Mouse (Mus musculus) frontal cortex, adult 2 months (tissue): ENCODE measurements around the gene Dmd. TPM values are rescaled to one million over a fixed set of nuclear protein-coding genes. Genes with fewer than 3 reads are reported as not detected.
A peak's percentile ranks its signal among the peaks of the same experiment; 100 is the strongest.

Experiments
- DNase-seq, 2 experiments: peaks; one replicate each; pipeline ENCODE4 v3.0.0; 2022; ENCODE audit warnings: low spot score in 1 of 2; ENCODE audit errors: extremely low spot score in 1 of 2
- polyA plus RNA-seq: library from polyadenylated mRNA; depleted of rRNA; stranded (reverse); fragments of >200 nt; gene quantifications from 2 replicates; pipeline ENCODE4 v1.2.3, GENCODE M21; 2012

The Dmd gene
- polyA plus RNA-seq, 1 experiment, result 43.5 TPM

- no peak for DNase-seq
These were observed 1383.5 kb downstream of the Dmd start for GRCm38 (mm10) chrX:84332177-84332576.

GRCm38 (mm10) chrX:84364981-84365380 lies 1416.3 kb downstream of the Dmd start:
- no peak for DNase-seq

DNA sequence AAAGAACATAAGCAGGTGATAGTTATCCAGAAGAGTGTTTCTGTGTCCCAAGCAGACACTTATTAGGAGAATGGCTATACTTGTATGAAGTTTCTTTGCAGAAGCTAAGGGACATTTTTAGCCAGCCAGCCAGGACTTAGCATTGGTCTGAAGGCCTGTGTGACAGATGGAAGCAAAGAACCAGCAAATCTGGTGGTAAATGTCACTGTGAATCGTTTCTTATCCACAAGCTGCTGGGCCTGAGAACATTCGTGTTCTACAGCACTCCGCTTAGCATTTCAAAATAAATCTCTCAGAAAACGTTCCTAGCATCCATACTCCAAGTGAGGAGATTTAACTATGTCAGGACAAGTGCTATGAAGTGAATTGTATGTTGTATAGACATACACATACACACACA lies 1486.9 kb downstream of the Dmd start:
- DNase-seq, result peak; percentile 13 to 17

GRCm38 (mm10) chrX:84436556-84436955 lies 1487.9 kb downstream of the Dmd start:
- no peak for DNase-seq

DNA sequence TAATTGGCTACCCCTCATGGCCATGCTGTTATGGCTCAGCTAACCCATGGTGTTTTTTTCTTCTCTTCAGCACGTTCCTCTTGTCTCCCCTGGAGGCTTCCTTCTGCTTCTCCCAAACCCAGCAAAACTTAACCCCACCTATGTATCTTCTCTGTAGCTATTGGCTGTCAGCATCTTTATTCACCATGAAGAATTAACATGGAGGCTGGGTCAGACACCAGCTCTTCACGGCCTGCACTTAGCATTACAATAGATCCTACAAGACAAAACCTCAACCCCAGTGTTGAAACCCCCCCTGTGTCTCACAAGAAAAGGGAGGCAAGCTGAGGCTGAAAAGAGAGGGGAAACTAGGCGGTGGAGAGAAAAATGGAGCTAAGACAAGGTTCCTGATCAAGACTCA lies 1494.3 kb downstream of the Dmd start:
- no peak for DNase-seq

DNA sequence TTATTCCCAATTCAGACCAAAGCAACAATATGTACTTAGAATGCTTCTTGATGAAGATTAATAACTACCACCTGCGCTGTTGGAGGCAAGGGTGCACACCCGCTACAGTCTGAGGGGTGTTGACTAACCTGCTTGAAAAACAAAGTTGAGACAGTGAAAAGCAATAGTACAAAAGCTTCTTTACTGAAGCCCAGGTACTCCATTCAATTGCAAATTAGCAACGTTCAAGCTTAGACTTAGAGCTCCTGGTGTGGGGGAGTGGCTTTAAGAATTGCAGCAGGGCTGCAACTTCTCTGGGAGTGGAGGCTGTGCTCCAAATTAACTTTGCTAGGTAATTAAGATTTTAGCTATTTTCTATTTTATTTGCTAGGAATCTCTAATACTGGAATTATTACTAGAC lies 1495.3 kb downstream of the Dmd start:
- DNase-seq, result no peak

DNA sequence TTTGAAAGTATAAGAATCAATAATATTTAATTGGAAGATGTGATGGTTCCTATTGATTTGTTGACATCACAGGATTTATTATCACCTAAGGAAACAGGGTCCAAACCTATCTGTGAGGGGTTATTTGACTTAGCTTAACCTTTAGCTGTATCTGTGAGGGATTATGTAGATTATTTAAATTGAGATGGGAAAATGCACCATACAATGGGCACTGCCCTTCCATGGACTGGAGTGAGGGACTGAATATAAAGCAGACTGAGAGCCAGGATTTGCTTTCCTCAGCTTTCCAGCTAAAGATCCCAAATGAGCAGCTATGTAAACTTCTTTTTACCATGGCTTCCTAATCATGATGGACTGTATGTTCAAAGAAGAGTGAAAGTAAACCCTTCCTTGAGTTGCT lies 1496.0 kb downstream of the Dmd start:
- no peak for DNase-seq

DNA sequence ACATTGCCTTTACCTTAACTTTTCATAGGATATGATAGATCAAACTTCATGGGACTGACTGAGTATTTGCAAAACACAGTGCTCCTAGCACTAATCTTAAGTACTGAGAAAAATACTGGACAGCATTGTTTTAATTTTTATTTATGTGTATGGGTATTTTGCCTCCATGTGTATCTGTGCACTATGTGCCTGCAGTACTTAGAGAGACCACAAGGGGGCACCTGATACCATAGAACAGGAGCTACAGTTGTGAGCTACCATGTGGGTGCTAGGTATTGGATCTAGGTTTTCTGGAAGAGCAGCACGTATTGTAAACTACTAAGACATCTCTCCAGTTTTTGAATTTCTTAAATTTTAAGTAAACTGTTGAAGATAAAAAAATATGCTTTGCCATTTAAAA lies 1505.8 kb downstream of the Dmd start:
- peak in 1 of 2 experiments; percentile 6 for DNase-seq

DNA sequence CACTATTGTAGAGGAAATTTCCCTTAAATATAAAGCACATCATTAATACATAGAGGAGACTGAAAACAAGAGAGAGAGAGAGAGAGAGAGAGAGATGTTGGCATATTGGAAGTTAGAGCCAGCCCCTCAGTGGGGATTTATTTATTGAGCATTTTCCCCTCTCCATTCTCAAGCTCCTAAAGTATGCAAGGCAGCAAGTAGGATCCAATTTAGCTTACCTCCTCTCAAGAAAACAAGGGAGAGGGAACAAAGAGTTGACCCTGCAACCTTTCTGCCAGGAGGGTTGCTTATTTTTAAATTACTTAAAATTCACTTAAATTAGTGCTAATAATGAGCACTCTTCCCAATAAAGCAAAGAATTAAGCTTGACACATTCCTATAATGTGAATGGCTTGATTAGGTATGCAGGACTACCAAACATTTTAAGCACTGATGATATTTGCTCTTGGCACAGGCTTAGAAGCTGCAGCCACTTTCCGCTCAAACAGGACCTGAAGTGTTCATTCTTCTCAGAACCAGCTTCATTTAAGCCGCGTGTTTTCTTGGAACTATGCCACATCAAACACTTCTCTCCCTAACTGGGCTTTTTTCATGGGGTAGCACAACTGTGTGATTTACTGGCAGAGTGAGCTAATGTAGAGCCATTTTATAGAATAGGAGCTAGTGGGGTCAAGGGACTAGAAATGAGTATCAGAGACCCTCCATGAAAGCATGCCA lies 1566.1 kb downstream of the Dmd start:
- no peak for DNase-seq

- DNase-seq, result no peak
These were observed 1603.3 kb downstream of the Dmd start for GRCm38 (mm10) chrX:84551995-84552394.

GRCm38 (mm10) chrX:84553441-84553840 lies 1604.8 kb downstream of the Dmd start:
- no peak for DNase-seq

- DNase-seq, result no peak
These were observed 1649.8 kb downstream of the Dmd start for GRCm38 (mm10) chrX:84598476-84598875.

DNA sequence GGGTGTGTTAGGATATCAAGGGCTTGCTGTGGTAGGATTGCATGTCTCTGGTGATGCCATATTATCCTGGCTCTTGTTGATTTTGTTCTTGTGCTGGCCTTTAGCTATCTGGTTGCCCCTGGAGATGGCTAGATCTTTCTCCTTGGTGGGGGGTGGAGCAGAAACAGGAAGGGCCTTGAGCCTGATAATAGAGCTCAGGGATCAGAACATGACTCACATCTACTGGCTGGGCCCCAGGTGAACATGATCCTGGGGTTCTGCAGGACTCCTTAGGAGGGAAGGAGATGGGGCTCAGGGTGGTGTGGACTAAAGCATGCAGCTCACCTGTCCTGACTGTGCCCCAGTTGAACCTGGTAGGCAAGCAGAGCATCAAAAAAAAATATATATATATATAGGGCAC lies 1691.8 kb downstream of the Dmd start:
- no peak for DNase-seq

DNA sequence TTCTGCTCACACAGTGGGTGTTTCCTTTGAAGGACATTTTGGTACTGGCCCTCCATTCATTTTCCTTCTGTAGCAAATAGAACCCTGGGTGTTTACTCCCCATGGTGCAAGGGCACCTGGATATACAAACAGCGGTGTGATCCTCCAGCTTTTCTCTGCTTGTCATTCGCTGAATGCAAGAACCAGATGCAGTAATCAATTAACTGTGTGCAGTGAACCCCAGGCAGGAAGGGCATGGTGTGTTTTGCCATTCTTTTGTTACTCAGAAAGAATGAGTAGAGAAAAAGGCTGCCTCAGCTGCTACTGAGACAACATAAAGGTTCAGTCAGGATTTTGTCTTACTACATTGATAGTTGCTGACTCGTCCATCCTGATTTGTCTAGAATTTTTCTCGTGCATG lies 1799.0 kb downstream of the Dmd start:
- DNase-seq, result no peak

- DNase-seq, result peak; percentile 15 to 63
These were observed 1911.5 kb downstream of the Dmd start for GRCm38 (mm10) chrX:84860012-84860647.

DNA sequence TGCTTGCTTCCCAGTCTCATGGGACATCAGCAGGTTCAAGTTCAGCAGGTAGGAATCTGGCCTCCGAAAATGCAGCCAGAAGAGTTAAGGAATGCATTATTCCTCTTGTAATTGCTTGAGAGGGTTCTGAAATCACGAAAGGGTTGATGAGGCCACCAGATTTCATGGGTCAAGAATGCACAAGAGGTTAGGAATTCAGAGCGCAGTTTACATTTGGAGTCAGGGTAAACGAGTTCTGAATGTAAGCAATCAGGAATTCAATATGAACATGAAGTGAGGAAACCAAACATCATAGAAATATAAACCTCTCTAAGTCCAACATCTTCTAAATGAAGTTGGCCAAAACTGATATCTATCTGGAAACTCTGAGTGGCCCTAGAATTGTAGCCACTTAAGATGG lies 1924.4 kb downstream of the Dmd start:
- no peak for DNase-seq

- DNase-seq, result no peak
These were observed 1929.5 kb downstream of the Dmd start for GRCm38 (mm10) chrX:84878125-84878524.

- peak; percentile 13 to 52 for DNase-seq
These were observed 1984.2 kb downstream of the Dmd start for GRCm38 (mm10) chrX:84932715-84933473.

DNA sequence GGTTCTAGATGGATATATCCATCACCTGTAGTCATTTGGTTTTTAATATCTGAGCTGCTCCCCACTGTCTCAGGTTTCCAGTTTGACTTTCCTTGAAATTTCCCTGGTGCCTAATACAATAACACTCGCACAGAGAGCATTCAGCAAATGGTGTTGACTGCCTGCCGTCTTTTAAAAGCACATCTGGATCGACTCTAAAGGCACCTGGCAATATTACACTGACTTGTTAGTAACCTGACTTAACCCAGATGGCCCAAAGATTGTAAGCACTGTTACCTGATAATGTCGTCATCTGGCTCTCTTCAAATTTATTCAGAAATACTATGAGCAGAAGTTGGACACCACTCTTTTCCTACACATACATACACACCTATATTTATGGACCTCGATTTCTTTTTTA lies 2011.9 kb downstream of the Dmd start:
- no peak for DNase-seq

- no peak for DNase-seq
These were observed 2012.3 kb downstream of the Dmd start for GRCm38 (mm10) chrX:84960972-84961371.

- DNase-seq, result no peak
These were observed 2059.6 kb downstream of the Dmd start for GRCm38 (mm10) chrX:85008304-85008703.
